Mouse (Mus musculus) adrenal gland, adult (tissue): ENCODE measurements at regions not wholly inside any gene's neighbourhood (a gene's known extent, or its start where the extent isn't known, plus 50 kb on each side); places are given as distances from the start of the nearest gene placed in this dataset.
A peak's percentile ranks its signal among the peaks of the same experiment; 100 is the strongest.

Experiments
- DNase-seq, 2 experiments: peaks; one replicate each; pipeline ENCODE4 v3.0.0; 2022 to 2023; ENCODE audit warnings: low spot score in 1 of 2; ENCODE audit not compliant: inconsistent age in 2 of 2

DNA sequence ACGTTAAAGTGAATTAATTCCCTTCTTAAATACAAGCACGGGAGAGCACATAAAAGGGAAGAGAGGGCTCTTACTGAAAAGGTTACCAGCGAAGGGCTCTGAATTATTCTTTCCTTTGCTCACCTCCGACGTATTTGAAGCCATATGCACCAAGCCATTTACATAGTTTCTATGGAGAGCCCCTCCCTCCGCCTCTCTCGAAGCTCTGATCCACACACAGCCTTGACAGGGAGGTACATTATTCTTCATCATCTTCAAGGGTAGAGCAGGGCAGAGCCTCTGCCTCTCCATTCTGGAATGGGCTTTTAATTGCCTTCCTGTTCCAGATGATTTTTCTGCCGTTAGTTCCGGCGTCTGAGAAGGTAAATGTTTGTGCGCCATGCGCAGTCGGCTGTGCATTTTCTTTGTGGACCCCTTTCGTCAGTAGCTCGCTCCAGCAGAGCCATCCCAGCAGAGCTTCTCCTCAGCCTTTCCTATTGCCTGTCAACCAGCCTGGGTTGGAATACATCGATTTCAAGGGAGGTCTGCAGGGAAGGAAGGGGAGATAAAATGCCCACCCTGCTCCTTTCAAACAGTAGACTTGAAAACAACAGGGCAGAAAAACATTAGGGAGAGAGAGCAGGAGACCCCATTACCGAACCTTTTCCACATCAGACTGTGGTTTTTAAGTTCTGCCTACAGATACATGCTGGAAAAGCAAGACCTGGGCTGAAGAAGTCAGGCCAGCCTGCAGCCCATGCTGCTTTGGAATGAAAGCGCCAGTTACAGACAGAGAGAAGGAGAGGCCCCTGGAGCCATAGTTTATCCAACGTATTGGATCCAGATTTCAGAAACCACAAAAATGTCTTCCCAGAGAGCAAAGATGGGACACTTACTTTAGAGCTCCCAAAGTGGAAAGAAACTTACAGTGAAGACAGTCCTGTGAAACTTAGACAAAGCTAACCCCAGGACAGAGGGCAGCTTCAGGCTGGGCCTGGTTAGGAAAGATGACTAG is 124.1 kb downstream of the Edn3 start:
- no peak for DNase-seq

DNA sequence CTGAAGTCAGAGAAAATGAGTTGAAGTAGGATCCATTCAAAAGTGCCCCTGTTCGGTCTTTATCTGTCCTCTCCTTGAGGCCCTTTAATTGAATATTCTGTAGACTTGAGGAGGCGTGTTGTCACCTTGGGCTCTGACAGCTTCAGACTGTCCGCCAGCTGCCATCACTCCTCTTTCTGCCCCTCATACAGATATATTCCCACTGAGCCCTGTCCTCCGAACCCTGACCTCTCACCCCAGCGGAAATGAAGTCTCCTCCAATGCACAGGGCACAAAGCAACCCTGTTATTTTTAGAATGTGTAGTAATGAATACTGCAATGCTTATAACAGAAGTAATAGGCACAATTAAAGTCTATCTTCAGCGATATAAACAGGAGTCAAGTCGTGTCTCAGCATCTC is 117.4 kb upstream of the Gm14444 start:
- DNase-seq, result no peak

DNA sequence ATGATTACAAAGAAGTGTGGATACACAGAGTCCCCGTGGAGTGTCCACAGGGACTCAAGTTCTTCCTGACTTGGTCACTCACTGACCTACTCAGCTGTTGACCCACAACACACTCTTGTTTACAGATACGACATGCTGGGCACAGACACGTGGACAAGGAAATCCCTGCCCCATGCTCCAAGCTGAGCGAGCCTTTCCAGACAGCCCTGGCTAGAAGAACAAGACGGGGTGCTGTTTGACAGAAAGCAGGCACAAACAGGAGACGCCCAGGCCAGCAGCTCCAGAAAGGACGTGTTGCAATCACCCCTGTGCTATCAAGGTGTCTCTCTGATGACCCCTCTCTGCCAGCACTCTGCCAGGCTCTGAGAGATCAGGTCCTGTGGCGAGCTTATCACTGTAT is 112.6 kb upstream of the Gm14444 start:
- DNase-seq, result peak in 1 of 2 experiments; percentile 44

DNA sequence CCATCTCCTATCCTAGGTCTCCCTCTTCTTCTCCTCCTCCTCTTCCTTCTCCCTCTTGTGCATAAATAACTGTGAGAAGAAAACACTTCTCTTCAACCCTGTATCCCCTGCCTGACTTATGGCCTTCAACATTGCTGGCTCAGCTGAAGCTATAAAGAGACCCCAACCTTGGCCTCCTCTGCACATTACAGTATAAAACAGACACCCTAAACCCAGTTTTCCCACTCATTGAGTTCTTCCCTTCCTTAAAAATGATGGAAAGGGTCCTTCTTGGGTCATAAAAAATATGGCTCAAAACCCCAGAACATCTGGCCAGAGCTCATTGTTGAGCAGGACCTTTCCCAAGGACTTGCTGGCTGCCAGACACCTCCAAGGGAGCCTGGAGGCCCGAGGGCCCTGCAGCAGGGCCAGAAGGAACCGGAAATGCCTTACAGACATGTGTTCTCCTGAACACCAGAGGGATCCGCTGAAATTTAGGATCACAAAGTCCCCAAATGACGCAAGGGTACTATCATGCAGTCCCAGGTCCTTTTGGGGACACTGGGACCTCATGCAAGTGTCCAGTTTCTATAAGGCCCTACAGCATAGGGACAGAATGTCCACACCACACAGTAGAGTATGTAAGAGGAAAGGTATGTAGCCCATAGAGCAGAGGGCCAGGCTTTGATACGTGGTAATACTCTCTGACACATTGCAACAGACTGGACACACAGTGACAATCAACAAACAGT is 109.9 kb upstream of the Gm14444 start:
- peak in 1 of 2 experiments; percentile 30 for DNase-seq

DNA sequence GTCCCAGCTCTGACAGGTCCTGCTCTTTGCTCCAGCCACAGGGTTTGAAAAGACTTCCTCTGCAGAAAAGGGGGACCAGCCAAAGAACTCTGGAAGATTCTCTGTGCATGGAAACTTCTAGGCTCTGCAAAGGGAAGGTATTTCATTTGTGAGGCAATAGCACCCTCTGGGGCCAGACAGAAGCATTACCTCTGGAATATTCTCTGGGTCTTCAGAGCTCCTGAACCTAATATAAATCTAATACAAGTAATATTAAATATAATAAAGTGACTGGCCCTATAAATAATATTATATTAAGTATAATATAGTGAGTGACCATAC is 109.4 kb upstream of the Gm14444 start:
- DNase-seq, result peak; percentile 39 to 80

DNA sequence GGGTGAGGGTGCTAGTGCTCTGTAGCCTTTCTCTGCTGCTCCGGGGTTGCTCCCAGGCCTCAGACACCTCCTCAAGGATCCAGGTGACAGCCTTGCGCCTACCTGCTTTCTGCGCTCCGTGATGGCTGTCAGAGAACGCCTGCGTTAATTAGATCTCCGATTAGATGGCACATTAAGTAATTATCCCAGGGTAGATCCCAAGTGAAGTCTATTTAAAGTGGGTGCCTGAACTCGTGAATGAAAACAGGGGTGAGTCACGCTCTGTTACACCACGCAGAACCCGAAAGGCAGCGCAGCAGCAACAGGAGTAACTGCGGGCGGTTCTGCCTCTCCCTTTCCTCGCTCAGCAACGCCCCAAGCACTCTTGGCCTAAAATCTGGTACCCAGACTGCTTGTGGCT is 108.2 kb upstream of the Gm14444 start:
- no peak for DNase-seq

DNA sequence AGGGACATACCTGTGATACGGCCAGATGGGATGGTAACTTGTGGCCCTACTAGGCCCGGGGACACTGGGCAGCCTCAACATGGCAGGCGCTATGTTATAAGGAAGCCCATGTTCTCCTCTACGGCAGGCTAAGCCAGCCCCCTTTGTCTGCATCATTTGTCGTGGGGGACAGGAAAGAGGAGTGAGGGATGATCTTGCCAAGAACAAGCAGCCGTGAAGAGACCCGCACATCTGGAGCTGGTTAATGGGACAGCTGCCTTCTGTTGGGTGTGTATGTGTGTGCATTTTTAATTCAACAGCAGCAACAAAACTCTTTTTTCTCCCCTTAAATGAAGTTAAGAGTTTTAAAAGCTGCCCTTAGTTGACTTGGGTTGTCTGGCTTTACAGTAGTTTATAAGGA is 106.4 kb upstream of the Gm14444 start:
- DNase-seq, result no peak

DNA sequence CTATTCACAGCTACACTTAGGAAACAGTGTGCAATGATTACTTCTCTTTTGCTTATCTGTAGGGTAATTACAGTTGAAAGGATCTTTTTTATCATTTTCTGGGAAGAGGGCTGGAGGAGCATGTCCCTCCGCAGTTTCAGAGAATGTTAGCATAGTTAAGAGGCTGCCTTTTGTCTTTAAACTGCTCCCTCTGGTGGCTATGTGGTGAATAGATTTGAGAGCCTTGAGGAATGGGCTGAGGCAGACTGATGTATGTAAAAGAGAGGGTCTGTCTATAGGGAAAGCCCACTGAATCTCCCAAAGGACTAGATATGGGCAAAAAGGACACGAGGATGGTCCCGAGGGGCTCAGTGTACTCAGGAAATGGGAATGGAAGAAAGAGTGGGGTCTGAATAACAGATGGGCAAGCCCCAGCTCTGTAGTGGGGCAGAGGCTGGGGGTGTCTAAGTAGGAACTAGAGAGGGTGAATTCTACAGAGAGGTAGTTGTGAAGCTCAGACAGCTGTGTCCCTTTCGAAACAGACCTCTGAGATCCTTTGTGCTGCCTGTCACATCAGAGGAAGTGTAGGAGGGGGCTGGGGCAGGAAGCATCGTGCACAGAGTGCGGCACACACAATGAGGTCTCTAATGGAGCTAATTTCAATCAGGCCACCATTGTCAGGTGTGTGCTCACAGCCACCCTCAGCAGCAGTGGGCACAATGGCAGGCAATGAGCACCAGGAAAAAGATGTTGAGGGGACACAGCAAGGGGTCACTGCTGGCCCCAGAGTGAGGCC is 104.0 kb upstream of the Gm14444 start:
- DNase-seq, result peak in 1 of 2 experiments; percentile 78

DNA sequence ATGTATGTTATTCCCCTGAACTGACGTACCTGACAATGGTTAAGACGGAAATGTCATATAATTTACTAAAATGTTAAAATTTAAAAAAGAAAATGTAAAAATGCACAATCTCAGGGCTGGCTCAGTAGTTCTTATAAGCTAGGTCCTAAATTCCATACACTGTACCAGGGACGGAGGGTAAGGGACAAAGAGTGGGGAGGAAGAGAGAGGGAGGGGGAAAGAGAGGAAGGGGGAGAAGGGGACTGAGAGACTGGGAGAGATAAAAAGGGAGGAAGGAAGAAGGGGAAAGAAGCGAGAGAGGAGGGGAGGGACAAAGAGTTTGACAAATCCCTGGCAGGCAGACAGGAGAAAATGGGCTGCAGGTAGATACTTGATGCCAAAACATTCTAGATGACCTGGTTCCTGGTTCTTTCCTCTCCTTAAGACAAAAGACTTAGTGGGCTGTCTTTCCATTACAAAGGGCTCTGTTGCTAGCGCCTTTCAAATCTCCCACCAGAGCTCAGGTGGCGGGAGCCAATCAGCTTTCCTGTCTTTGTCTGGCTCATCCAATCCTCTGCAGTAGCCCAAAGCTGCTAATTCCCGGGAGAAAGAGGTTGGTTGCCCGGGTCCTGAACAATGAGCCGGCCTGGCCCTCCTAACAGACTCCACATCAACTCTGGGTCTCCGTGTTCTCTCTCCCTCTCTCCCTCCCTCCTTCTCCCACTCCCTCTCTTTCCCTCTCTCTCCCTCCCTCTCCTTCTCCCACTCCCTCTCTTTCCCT is 92.7 kb upstream of the Gm14444 start:
- DNase-seq, result no peak

DNA sequence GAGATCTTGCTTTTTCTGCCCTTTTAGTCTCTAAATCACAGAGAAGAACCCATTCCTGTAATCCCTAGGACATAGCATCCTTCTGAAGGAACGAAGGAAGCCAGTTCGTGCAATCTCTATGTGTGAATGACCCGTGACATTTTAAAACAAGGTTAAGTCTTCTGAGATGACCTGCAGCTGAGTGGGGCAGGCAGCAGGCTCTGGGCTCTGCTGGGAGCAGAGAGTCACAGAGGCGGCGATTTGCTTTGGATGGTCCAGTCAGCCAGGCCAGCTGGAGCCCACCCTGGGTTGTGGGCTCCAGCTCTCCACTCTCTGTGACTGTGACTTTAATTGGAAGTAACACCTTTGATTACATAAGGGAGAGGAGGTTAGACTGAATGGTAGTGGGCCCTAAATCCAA is 92.1 kb upstream of the Gm14444 start:
- no peak for DNase-seq

DNA sequence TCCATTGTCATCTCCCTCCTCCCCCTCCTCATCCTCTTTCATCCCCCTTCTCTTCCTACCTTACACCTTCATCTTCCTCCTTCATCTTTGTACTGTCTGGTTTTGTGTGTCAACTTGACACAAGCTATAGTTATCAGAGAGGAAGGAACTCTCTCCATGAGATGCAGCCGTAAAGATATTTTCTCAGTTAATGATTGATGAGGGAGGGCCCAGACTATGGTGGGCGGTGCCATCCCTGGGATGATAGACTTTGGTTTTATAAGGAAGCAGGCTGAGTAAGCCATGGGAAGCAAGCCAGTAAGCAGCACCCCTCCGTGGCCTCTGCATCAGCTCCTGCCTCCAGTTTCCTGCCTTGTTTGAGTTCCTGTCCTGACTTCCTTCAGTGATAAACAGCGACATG is 87.8 kb upstream of the Gm14444 start:
- DNase-seq, result no peak

DNA sequence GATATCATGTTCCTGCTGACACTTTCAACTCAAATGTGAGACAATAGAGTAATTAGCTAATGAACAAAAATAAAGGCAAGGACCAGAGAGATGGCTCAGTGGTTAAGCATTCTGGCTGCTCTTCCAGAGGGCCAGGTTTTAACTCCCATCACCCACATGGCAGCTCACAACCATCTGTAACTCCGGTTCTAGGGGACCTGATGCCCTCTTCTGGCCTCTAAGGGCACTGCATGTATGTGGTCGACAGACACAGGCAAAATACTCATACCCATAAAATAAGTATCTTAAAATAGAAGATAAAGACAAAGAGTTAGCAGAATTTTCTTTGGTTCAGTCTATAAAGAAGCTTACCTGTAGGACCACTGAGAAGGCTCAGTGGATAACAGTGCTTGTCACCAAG is 80.3 kb upstream of the Gm14444 start:
- no peak for DNase-seq

DNA sequence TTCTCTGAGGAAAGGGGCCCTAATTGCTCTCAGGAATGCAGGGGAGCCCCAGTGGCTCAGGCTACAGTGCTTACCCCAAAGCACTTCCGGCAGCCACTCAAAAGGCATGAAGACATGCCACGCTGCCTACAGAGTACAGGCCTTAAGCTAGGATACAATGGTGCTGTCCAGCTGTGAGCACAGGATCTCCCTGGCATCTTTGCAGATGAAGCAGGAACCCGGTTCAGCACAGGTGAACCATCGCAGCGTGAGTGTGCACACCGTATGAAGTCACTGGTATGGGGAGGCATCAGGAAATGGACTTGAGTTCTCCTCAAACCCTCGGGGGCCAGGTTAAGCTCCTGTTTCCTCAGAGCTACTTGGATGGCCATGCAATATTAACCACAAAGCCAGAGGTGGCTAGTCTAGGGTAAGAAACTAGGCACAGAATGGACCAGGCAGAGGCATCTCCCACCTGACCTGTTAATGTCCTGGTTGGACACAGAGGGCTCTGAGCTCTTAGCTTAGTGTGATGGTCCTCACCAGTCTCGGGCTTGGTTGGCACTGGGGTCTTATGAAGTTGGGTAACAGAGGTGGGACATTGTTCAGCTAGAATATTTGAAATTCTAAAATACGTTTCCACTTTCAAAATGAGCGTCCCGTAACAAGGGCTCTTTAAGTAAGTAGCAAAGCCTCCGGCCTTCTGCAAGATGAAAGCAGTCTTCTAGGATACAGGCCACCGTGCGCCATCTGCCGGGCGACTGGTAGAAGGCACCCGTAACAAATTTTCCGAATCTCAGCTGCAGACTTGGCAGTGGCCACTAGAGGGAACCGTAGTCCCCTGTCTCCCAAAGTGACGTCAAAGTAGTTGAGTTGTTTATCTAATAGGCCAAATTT is 77.7 kb upstream of the Gm14444 start:
- peak; percentile 85 to 96 for DNase-seq

DNA sequence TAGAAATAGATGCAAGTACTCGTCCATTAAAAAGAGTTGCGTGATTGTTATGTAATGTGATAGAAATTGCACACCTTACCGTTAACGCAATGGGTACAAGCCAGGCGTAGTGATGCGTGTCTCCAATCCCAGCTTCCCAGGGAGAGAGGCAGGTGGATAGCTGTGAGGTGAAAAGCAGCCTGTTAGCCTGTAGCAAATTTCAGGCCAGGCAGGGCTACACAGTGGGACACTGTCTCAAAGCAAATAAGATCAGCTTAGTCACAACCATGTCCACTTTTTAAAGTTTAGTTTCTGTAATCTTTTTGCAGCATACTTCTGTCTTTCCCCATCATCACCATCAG is 77.1 kb upstream of the Gm14444 start:
- no peak for DNase-seq

DNA sequence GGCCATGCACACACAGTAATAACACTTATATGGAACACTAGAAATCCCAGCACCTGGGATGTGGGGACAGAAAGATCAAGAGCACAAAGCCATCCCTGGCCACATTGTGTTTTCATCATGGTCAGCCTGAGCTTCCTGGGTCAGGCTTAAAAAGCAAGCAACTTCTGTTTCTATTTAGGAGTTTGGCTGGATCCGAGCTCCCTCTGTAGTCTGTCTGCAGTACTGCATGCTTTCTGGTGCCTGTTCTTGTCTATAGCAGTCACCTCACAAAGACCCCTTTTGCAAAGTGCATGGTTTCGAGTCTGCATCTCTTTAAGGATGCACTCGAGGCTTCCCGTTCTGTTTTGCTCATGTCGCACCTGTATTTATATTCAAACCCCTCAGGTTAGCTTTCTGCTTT is 73.4 kb upstream of the Gm14444 start:
- DNase-seq, result peak in 1 of 2 experiments; percentile 55

DNA sequence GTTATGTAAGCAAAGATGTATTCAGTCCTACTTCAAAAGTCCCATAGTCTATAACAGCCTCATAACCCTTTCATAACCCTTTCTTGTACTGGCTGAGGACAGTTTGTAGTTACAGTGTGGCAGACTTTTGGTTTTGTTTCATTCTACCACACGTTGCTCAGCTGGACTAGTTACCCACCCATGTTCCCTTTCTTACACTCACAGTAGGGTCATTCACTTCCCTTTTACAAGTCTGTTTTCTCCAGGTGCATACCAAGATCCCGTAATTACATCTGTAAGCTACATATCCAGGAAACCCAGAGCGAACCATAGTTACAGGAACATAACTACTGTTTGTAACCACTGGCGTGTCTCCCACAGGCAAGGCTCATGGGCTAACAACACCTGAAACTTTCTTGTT is 72.1 kb upstream of the Gm14444 start:
- DNase-seq, result no peak

DNA sequence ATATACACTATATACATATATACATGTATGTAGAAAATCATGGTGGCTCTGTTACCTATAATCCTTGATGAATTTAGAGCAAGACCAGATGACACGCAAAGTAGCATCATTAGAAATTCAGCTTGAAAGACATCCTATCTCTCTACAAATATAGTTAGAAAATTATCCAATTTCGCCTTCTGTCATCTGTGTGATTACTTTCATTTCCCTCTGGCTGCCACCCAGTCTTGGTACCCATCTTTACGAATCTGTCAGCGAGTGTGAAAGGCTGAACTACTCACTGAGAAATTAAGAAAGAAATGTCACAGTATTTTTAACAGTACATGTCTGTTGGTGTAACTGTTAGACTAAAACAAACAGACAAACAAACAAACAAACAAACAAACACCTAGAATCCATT is 67.8 kb upstream of the Gm14444 start:
- no peak for DNase-seq

DNA sequence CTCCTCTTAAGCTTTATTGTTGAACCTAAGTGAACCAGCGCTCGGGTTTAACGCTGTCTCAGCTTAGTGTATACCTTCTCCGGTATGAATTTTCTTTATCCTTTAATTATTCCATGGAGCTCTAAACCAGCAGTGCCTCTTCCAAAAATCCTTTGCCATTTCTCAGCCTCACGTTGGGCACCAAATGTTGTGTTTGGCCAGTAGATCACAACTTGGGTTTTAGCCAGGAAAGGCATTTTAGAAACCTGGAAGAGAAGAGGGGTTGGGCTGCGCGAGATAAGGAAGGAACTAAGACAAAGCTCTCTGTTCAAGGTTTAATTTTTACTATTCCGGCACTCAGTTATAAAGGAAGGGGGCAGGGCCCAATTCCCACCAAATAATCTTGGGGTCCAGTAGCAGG is 61.9 kb upstream of the Gm14444 start:
- no peak for DNase-seq
